In genomic region chr9:27724576-27724975, GRCm38 (mm10) we compare ENCODE assay signal across 17 mouse cellular contexts.
DNase-seq lines count a peak whose midpoint lies in the region; ATAC-seq and TF ChIP-seq lines count a peak whose summit lies in the region.
"Had no signal": no experiment of that assay in that cellular context is flagged by ENCODE, and none has a peak within 500 bp of the region (broad histone marks: within the 10 kb centered on the region; RNA-seq: fewer than 3 reads in every experiment).

No protein-coding gene starts in this region.

- H3K4me1 ChIP-seq in hindbrain, postnatal 0 days (ENCODE audit: insufficient read depth, low read length) = 0 out of 2 replicates have a peak, but pooled peaks cover 2% of the 10 kb centered on the region
- peaks cover 11% of the 10 kb centered on the region for H3K4me1 ChIP-seq in hindbrain, embryonic 12.5 days

- no peak overlapping the region for H3K4me2 ChIP-seq in hindbrain, postnatal 0 days (ENCODE audit: low read depth, low read length)
- H3K4me2 ChIP-seq in hindbrain, embryonic 12.5 days (replicated peaks) = no peak overlapping the region
- H3K4me2 ChIP-seq: embryonic facial prominence, embryonic 15.5 days; forebrain, embryonic 13.5 days; hindbrain, embryonic 14.5 days had no signal

- no peaks in the 10 kb centered on the region for H3K9me3 ChIP-seq in hindbrain, postnatal 0 days (ENCODE audit: low read length)
- no peaks in the 10 kb centered on the region for H3K9me3 ChIP-seq in hindbrain, embryonic 12.5 days (replicated peaks)
- H3K9me3 ChIP-seq: embryonic facial prominence, embryonic 15.5 days; forebrain, embryonic 13.5 days; megakaryocyte, embryonic 14.5 days had no signal

- no peak overlapping the region for H3K4me3 ChIP-seq in hindbrain, postnatal 0 days (ENCODE audit: low read length)
- H3K4me3 ChIP-seq in hindbrain, embryonic 12.5 days = no peak overlapping the region
- H3K4me3 ChIP-seq: embryonic facial prominence, embryonic 15.5 days; forebrain, embryonic 13.5 days; megakaryocyte, embryonic 14.5 days had no signal

- no peaks in the 10 kb centered on the region for H3K27me3 ChIP-seq in hindbrain, postnatal 0 days (ENCODE audit: insufficient read depth, low read length)
- H3K27me3 ChIP-seq in hindbrain, embryonic 12.5 days = no peaks in the 10 kb centered on the region
- H3K27me3 ChIP-seq: forebrain, embryonic 13.5 days; megakaryocyte, embryonic 14.5 days had no signal

- no peaks in the 10 kb centered on the region for H3K36me3 ChIP-seq in hindbrain, postnatal 0 days (ENCODE audit: insufficient read depth, low read length)
- no peaks in the 10 kb centered on the region for H3K36me3 ChIP-seq in hindbrain, embryonic 12.5 days
- H3K36me3 ChIP-seq: embryonic facial prominence, embryonic 15.5 days had no signal

- DNase-seq in cerebellum, adult 9-10 months = peak; percentile 6
- DNase-seq in hindbrain, postnatal 0 days (ENCODE audit: low spot score) = peak; percentile 23
- peak; percentile 58 for DNase-seq in layer of hippocampus, adult 9-10 months (ENCODE audit: low spot score)
- DNase-seq in left cerebral cortex, postnatal 4 days = peak; percentile 26
- no peak for DNase-seq in spleen, postnatal 14 days (ENCODE audit: low spot score in 2 of 2)
- DNase-seq: adrenal gland, adult 8-10 months; kidney, adult 18-20 months; kidney, postnatal 14 days; lung, postnatal 10 days had no signal

- no peak for TF ChIP-seq CTCF in hindbrain, postnatal 0 days (IDR thresholded peaks at IDR 0.05; ENCODE audit: low read depth)

- intact Hi-C loops in left cerebral cortex, postnatal 4 days (cut with DNase I) = no loop called here

- H3K27ac ChIP-seq in hindbrain, postnatal 0 days = no peak overlapping the region
- no peak overlapping the region for H3K27ac ChIP-seq in hindbrain, embryonic 12.5 days
- H3K27ac ChIP-seq: embryonic facial prominence, embryonic 15.5 days; forebrain, embryonic 13.5 days; hindbrain, embryonic 14.5 days; liver, embryonic 14.5 days had no signal

- no peak overlapping the region for H3K9ac ChIP-seq in hindbrain, postnatal 0 days (replicated peaks; ENCODE audit: low read length)
- no peak overlapping the region for H3K9ac ChIP-seq in hindbrain, embryonic 12.5 days
- H3K9ac ChIP-seq: embryonic facial prominence, embryonic 15.5 days; forebrain, embryonic 13.5 days; hindbrain, embryonic 14.5 days; liver, embryonic 14.5 days had no signal

- WGBS in hindbrain, postnatal 0 days = 43% methylated on average over 2 of the region's 2 CpGs
- 56% methylated on average over 2 of the region's 2 CpGs for WGBS in hindbrain, embryonic 12.5 days

- no peak for ATAC-seq in cerebellum, adult (ENCODE audit: insufficient number of reproducible peaks, low FRiP score, low TSS enrichment)
- no peak for ATAC-seq in hindbrain, postnatal 0 days
- no peak for ATAC-seq in hindbrain, embryonic 12.5 days (ENCODE audit: low FRiP score)
- ATAC-seq in inflammation-experienced regulatory T-cells, adult 6 months = no peak
- ATAC-seq: forebrain, embryonic 13.5 days had no signal

Comparison
In these comparisons a context has a peak if more than half of its experiments do, and no peak if none do; other contexts are left out.
1. DNase-seq: peak in cerebellum, adult 9-10 months (single experiment), hindbrain, postnatal 0 days (single experiment), layer of hippocampus, adult 9-10 months (single experiment) and left cerebral cortex, postnatal 4 days (single experiment); none in spleen, postnatal 14 days (0 of 2).